Mouse (Mus musculus) Patski (cell line): Measurements from ENCODE around the gene Bend3. TPM values are rescaled to one million over a fixed set of nuclear protein-coding genes. Genes with fewer than 3 reads are reported as not detected.
"Not testable (repeated sequence)": the region's sequence is repeated elsewhere in the genome, so short reads cannot be mapped to it uniquely, and the experiment has no call there.

Experiments used
- ATAC-seq: fragments of 100-300 bp; one replicate; pipeline ENCODE4 v1.8.0; 2021
- CTCF ChIA-PET: fragments of 350-600 bp; sonication (Branson Sonifier 250); formaldehyde crosslinking; loops from one replicate; lab custom pipeline; 2022; ENCODE audit warnings: inconsistent platforms; lab: Charles Lee
- POLR2A ChIA-PET: fragments of 350-600 bp; sonication (Branson Sonifier 250); formaldehyde crosslinking; loops from one replicate; lab custom pipeline; 2022; ENCODE audit warnings: antibody characterized with exemption, inconsistent platforms; lab: Charles Lee
- DNase-seq: peaks from one replicate; pipeline ENCODE4 v3.0.0-alpha.2; 2011; ENCODE audit warnings: low read depth, low spot score
- H3K27me3 ChIP-seq: fragments of 371-371 bp; one replicate; pipeline ENCODE4 v1.5.1; 2021
- CTCF ChIP-seq: fragments of 100-300 bp; IDR thresholded peaks from one replicate; pipeline ENCODE4 v1.5.1; 2021
- in situ Hi-C: fragments of 300-500 bp; cut with MboI; formaldehyde crosslinking; loops from 3 replicates; pipeline ENCODE4 v1.11.1; 2018; ENCODE audit warnings: low pct_unique_long_range_greater_than_20kb, mixed read lengths
- polyA plus RNA-seq: library from polyadenylated mRNA; unstranded; gene quantifications from one replicate; pipeline ENCODE4 v1.2.3, GENCODE M21; 2021

Bend3 gene
- polyA plus RNA-seq, 1 experiment from 2014 or later: 10.4 TPM

DNA sequence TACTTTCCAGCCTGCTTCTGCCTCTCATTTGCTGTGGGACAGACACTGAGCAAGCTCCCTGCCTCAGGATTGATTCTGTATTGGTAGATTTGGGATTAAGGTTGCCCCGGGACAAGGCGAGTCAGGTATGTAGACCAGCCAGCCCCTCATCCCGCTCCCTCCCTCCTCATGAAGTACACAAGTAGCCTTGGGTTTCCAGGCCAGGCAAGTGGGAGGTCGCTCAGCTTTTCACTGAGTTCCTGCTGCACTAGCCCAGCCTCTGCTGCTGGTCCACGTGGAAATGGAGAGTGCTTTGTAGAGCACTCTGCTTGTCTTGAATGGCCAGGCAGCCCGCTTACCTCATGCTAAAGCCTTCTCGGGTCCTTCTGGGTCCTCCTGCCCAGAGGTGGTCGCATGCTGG is 11.4 kb downstream of the Bend3 start:
- POLR2A ChIA-PET: interaction anchor here (1.3 to 1.4 kb wide), 2 partner anchors 10 to 50 kb away, joined by 4 to 5 read pairs; partner anchors contain the start of gene 1700021F05Rik
- no peaks in the 10 kb centered on the region for H3K27me3 ChIP-seq
- no peak for TF ChIP-seq CTCF
- DNase-seq (no peak), ATAC-seq (no peak)
- in situ Hi-C loops: no loop called here
- CTCF ChIA-PET: interaction anchor here (1.4 kb wide), 1 partner anchor 50 kb away, joined by 4 read pairs; no protein-coding TSS in a partner anchor

DNA sequence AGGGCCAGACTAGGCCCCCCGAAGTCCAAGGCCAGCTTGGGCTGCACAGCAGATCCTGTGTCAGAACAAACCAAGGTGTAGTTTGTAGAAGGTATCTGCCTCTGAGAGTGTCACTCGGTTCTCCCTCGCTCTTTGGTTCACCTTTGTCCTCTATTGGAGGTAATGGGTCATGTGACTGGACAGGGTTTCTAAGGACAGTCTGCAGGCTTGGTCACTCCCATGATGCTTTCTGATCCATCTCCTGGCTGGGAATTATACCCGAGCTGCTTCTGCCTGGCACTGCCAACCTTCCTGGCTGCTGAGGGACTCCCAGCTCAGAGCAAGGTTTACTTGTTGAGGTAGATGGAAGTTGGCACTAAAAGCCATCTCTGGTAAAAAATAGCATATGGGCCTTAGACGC is 12.2 kb downstream of the Bend3 start:
- H3K27me3 ChIP-seq: no peaks in the 10 kb centered on the region
- ChIA-PET POLR2A (no interaction called here), CTCF (no interaction called here)
- in situ Hi-C loops: no loop called here
- TF ChIP-seq CTCF: no peak
- ATAC-seq (no peak), DNase-seq (no peak)

- in situ Hi-C loops: no loop called here
- DNase-seq: no peak
Measured at GRCm38 (mm10) chr10:43502599-43502998, 24.0 kb downstream of the Bend3 start.

DNA sequence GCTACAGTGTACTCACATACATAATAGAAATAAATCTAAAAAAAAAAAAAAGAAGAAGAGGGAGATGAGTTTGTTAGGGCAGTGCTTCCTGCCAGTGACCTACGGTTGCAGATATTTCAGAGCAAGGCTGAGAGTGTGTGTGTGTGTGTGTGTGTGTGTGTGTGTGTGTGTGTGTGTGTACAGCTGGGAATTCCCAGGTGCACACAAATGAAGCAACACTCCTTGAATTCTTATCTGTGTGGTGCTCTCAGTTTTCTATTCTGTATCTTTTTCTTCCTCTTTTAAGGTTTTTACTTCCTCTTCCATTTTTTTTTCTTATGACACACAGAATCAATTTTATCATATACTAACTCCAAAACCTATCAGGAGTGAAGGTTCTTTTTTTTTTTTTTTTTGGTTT is 25.7 kb downstream of the Bend3 start:
- ATAC-seq (no peak), DNase-seq (no peak)
- CTCF ChIA-PET: no interaction called here
- in situ Hi-C loops: no loop called here
- no peaks in the 10 kb centered on the region for H3K27me3 ChIP-seq
- POLR2A ChIA-PET: interaction anchor here (0.6 kb wide), 1 partner anchor 29 kb away, joined by 3 read pairs; no protein-coding TSS in a partner anchor
- no peak for TF ChIP-seq CTCF

More at GRCm38 (mm10) chr10:43502599-43502998, 24.0 kb downstream of the Bend3 start:
- CTCF ChIA-PET: interaction anchor here (1.4 kb wide), 1 partner anchor 15 kb away, joined by 3 read pairs; no protein-coding TSS in a partner anchor
- no peak for ATAC-seq
- H3K27me3 ChIP-seq: no peaks in the 10 kb centered on the region
- no peak for TF ChIP-seq CTCF
- POLR2A ChIA-PET: no interaction called here

- CTCF ChIA-PET: interaction anchor here (1.5 kb wide), 1 partner anchor 19 kb away, joined by 4 read pairs; no protein-coding TSS in a partner anchor
- in situ Hi-C loops: no loop called here
- no peak for DNase-seq
- no peak for ATAC-seq
- TF ChIP-seq CTCF: no peak
- POLR2A ChIA-PET: no interaction called here
- H3K27me3 ChIP-seq: no peaks in the 10 kb centered on the region
Measured at GRCm38 (mm10) chr10:43507051-43507450, 28.4 kb downstream of the Bend3 start.

DNA sequence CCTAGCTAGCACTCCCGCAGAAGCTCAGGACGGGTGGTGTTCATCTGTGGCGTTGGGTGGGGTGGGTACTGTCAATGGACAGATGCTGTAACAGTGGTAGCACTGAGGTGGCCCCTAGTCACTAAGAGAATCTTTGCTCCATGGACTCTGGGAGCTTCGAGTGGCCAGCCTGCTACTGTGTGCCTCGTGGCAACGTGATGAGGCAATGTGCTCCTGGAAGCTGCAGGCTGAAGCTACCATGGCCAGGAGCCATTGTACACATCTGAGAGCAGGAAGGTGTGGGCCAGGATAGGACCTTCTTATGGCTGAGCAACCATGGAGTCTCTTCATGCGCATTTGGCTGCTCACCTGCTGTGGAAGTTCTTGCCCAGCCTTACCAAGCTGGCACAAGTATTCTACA is 30.6 kb downstream of the Bend3 start:
- CTCF ChIA-PET: no interaction called here

DNA sequence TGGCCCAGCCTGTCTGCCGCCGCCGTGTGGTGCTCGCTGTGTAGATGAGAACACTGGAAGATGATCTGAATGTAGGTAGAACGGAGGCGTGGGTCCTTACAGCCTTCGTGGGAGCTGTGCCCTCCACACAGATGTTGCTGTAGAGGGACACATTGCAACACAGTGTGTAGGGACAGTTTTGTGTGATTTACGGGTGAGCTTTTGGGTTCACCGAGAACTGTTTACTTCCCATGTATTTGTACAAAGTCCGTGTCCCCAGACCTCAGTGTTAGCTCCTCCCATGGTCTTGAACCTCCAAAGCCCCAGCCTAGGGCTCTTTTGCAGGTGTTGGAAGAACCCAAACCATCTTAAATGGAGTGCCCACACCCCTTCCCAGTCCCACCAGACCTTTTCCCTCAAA is 34.3 kb downstream of the Bend3 start:
- ATAC-seq: no peak
- no peaks in the 10 kb centered on the region for H3K27me3 ChIP-seq
- TF ChIP-seq CTCF: no peak
- CTCF ChIA-PET: no interaction called here
- in situ Hi-C loops: no loop called here
- POLR2A ChIA-PET: no interaction called here
- DNase-seq: no peak

More for the DNA sequence above, 30.6 kb downstream of the Bend3 start:
- DNase-seq (no peak), ATAC-seq (no peak)
- TF ChIP-seq CTCF: no peak
- in situ Hi-C loops: no loop called here
- POLR2A ChIA-PET: no interaction called here
- H3K27me3 ChIP-seq: no peaks in the 10 kb centered on the region

DNA sequence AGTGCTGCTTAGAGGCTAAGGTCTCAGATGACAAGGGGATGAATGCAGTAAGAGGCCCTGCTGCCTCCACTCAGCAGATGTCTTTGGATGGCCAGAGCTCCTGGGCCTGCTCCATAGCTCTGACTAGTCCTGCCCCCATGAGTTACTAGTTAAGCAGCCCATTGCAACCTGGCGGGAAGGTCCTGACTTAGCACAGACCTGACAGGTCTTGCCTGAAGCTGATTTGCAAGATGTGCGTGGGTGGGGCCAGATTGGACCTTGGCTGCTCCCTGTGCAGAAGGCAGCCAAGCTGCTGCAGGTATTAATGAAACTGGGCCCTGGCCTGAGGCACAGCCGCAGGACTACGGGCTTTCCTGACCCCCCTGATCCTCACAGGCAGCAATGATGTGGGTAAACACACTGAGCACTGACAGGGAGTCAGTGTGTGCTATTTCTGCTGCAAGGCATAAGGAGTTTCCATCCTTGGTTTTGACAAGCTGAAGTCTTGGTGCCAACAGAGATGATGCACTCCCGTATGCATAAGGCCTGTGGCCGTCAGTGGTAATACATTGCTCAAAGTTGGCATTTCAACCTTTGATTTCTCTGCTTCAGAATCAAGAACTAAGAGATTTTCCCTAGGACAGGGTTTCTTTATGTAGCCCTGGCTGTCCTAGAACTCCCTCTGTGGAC is 38.5 kb downstream of the Bend3 start:
- in situ Hi-C loops: no loop called here
- no peaks in the 10 kb centered on the region for H3K27me3 ChIP-seq
- no peak for DNase-seq
- POLR2A ChIA-PET: no interaction called here
- CTCF ChIA-PET: interaction anchor here (0.9 kb wide), 1 partner anchor 11 kb away, joined by 3 read pairs; no protein-coding TSS in a partner anchor
- TF ChIP-seq CTCF: no peak
- ATAC-seq: no peak

GRCm38 (mm10) chr10:43517836-43518235 is 39.2 kb downstream of the Bend3 start:
- no peaks in the 10 kb centered on the region for H3K27me3 ChIP-seq
- POLR2A ChIA-PET: interaction anchor here (0.7 kb wide), 1 partner anchor 38 kb away, joined by 3 read pairs; no protein-coding TSS in a partner anchor
- DNase-seq (no peak), ATAC-seq (no peak)
- CTCF ChIA-PET: interaction anchor here (0.9 to 1.0 kb wide), 3 partner anchors 10 to 15 kb away, joined by 3 to 4 read pairs (median 3); no protein-coding TSS in a partner anchor
- in situ Hi-C loops: no loop called here
- no peak for TF ChIP-seq CTCF

DNA sequence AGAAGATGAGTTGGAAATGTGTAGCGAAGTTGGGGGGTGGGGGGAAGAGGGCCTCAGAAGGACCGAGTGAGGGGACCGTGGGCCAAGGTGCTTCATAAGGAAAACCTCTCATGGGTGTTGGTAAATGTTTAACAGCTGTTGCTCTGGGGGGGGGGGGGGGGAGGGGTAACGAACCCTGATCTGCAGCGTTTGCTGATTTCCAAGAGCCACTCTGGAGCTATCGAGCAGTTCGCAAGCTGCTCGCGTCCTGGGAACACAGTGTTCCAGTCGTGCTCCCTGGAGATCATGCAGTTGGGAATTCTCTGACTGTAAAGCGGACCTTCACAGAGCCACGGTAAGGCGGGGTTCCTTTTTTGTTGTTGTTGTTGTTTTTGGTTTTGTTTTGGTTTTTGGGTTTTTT is 39.7 kb downstream of the Bend3 start:
- no peak for TF ChIP-seq CTCF
- CTCF ChIA-PET: interaction anchor here (0.9 to 1.3 kb wide), 3 partner anchors 13 to 15 kb away, joined by 3 to 4 read pairs (median 3); no protein-coding TSS in a partner anchor
- no peaks in the 10 kb centered on the region for H3K27me3 ChIP-seq
- ATAC-seq: no peak
- no peak for DNase-seq
- in situ Hi-C loops: no loop called here
- POLR2A ChIA-PET: interaction anchor here (0.7 kb wide), 1 partner anchor 38 kb away, joined by 3 read pairs; no protein-coding TSS in a partner anchor

DNA sequence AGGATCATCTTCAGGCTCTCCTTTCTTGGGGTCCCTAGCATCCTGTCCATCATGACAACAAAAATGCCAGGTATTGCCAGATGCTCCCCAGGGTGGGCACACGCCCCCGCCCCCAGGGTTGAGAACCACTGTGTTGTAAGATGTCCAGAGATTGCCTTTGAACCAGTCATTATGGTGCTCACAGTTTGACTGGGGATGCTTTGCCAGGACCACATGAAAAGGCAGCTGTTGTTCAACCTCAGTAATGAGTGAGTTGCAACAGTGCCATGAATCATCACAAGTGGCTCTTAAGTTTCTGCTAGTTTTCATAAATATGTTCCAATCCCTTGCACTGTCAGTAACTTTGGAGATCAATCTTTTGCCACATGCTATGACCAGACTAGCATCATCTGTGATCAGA is 41.3 kb downstream of the Bend3 start:
- in situ Hi-C loops: no loop called here

DNA sequence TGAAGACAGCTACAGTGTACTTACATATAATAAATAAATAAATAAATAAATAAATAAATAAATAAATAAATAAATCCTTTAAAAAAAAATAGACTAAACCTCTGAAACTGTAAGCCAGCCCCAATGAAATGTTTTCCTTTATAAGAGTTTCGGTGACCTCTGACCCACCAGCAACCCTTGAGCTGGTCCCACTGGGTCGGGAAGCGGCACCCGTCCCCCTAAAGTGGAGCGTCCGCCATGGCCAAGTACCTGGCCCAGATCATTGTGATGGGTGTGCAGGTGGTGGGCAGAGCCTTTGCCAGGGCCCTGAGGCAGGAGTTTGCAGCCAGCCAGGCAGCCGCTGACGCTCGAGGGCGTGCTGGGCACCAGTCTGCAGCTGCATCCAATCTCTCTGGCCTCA is 45.3 kb downstream of the Bend3 start, which contains the start of gene Gm9803:
Gm9803 (plus strand) TSS at position 154 of the 400 bp plus-strand sequence.
- in situ Hi-C loops, ATAC-seq, H3K27me3 ChIP-seq, DNase-seq, POLR2A ChIA-PET, CTCF ChIA-PET: not testable (repeated sequence)

More for the DNA sequence above, 41.3 kb downstream of the Bend3 start:
- H3K27me3 ChIP-seq: no peaks in the 10 kb centered on the region
- TF ChIP-seq CTCF: no peak
- DNase-seq: no peak
- ATAC-seq: no peak
- POLR2A ChIA-PET: no interaction called here
- CTCF ChIA-PET: no interaction called here
